Mouse (Mus musculus): ENCODE measurements around the gene Tcf7l2. TPM values are rescaled to one million over a fixed set of nuclear protein-coding genes. Genes with fewer than 3 reads are reported as not detected.

The Tcf7l2 gene
- polyA plus RNA-seq, 1 experiment: 45.3 TPM

DNA sequence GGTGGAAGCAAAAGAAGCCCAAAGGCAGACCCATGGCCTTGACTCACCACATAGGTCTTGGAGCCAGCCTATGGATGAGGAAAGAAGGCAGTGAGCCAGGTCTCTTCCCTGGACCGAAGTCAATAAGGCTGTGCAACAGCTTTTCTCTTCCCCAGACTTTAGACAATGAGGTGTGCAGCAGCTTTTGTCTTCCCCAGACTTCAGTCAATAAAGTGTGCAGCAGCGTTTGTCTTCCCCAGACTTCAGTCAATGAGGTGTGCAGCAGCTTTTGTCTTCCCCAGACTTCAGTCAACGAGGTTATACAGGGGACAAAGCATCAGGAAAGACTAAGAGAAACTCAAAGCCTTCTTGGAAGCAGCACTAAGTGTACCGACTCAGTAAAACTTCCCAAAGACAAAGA, 39.5 kb upstream of the Tcf7l2 start:
- Histone ChIP-seq H3K27me3 (ENCODE audit: control insufficient read depth, insufficient read depth, low read length) (no peaks in the 10 kb centered on the region), H3K36me3 (ENCODE audit: control insufficient read depth, insufficient read depth, low read length) (no peaks in the 10 kb centered on the region), H3K4me3 (ENCODE audit: low read depth, low read length) (no peak overlapping the region), H3K27ac (ENCODE audit: insufficient read depth, low read depth, low read length) (peak overlapping the region; percentile 99), H3K4me1 (ENCODE audit: control insufficient read depth, insufficient read depth, insufficient read length, low read length) (peaks cover 49% of the 10 kb centered on the region)
- TF ChIP-seq CTCF (IDR thresholded peaks at IDR 0.05; ENCODE audit: extremely low read depth, insufficient read length, insufficient replicate concordance, low read depth, low read length) (no peak), POLR2A (IDR thresholded peaks at IDR 0.05; ENCODE audit: low read depth, low read length) (no peak)
- WGBS: 81% methylated on average over 4 of the region's 4 CpGs

DNA sequence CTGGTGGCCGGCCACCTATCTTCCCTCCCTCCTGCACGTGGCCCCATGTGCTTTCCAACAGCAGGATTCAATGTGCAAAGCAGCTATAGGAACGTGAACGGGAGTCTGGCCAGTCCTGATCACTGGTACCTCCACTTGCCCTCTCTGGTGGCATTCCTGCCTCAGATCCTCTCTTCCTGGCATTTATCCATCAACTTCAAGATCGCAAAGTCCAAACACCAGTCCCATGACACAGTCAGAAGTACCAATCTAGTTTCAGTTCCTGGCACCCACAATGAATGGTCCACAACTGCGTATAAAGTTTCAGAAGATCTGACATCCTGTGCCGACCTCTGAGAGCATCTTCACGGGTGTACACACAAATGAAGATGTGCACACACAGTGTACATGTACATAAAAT, 38.9 kb upstream of the Tcf7l2 start:
- Histone ChIP-seq H3K36me3 (ENCODE audit: control insufficient read depth, insufficient read depth, low read length) (no peaks in the 10 kb centered on the region), H3K27me3 (ENCODE audit: control insufficient read depth, insufficient read depth, low read length) (no peaks in the 10 kb centered on the region), H3K4me1 (ENCODE audit: control insufficient read depth, insufficient read depth, insufficient read length, low read length) (peaks cover 49% of the 10 kb centered on the region), H3K27ac (ENCODE audit: insufficient read depth, low read depth, low read length) (peak overlapping the region; percentile 99), H3K4me3 (ENCODE audit: low read depth, low read length) (no peak overlapping the region)
- 55% methylated on average over 8 of the region's 8 CpGs for WGBS
- TF ChIP-seq POLR2A (IDR thresholded peaks at IDR 0.05; ENCODE audit: low read depth, low read length): no peak

DNA sequence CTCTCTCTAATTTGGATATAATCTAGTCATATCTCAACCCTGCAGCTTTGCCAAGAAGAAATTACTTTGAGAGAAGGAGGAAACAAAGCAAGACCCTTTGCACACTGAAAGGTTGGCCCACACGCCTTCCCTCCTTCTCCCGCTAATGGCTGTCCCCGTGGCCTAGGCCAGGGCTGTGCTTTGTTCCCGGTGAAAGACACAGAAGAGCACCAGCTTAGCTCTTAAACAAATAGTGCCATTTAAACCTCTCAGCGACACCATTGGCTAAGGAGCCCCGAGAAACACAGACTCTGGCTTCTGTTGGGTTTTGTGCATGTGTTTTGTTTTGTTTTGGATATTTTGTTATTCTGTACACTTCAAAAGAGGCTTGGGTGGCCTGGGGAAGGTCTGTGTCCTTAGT, 37.5 kb upstream of the Tcf7l2 start:
- TF ChIP-seq POLR2A (IDR thresholded peaks at IDR 0.05; ENCODE audit: low read depth, low read length): no peak
- TF ChIP-seq CTCF (IDR thresholded peaks at IDR 0.05; ENCODE audit: extremely low read depth, insufficient read length, insufficient replicate concordance, low read depth, low read length): no peak
- no peaks in the 10 kb centered on the region for H3K36me3 ChIP-seq (ENCODE audit: control insufficient read depth, insufficient read depth, low read length)
- 36% methylated on average over 6 of the region's 6 CpGs for WGBS
- H3K4me3 ChIP-seq (ENCODE audit: low read depth, low read length): no peak overlapping the region
- 0 out of 2 replicates have a peak overlapping the region, but pooled peaks have one; percentile 23 for H3K27ac ChIP-seq (ENCODE audit: insufficient read depth, low read depth, low read length)
- no peaks in the 10 kb centered on the region for H3K27me3 ChIP-seq (ENCODE audit: control insufficient read depth, insufficient read depth, low read length)
- H3K4me1 ChIP-seq (ENCODE audit: control insufficient read depth, insufficient read depth, insufficient read length, low read length): peaks cover 39% of the 10 kb centered on the region

DNA sequence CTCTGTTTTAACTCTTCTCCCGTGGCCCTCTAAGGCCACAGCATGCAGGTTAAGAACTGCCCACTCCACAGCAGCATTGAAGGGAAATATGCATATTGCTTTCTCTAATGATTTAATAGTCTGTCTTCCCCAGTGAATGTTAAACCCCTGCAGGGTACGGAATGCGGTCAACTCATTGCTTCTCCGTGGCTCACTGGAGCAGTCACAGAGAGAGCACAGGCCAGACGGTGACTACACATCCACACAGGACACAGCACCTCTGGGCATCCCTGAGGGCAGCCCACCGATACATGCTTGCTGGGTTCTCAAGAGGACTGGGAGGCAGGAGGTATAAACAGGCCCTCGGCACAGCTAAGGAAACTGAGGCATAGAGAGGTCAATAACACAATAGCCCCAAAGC, 35.3 kb upstream of the Tcf7l2 start:
- Histone ChIP-seq H3K27me3 (ENCODE audit: control insufficient read depth, insufficient read depth, low read length) (no peaks in the 10 kb centered on the region), H3K27ac (ENCODE audit: insufficient read depth, low read depth, low read length) (no peak overlapping the region)

DNA sequence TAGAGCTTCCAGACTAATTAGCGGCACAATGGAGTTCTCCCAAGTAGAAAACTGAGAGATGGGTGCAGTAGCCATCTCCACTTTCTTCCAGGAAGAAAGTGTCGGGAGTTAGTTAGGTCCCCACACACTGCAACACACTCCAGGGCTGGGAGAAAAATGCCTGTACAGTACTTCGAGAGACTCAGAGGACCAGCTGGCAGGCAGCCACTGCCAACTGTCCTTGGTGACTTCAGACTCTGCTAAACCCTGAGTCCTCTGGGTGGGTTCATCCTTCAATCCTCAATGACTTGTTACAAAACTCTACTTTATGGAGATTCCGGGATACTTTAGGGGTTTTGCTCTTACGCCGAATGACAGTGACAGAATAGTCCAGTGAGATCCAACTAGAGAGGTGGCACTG, 34.8 kb upstream of the Tcf7l2 start:
- Histone ChIP-seq H3K36me3 (ENCODE audit: control insufficient read depth, insufficient read depth, low read length) (no peaks in the 10 kb centered on the region), H3K27me3 (ENCODE audit: control insufficient read depth, insufficient read depth, low read length) (no peaks in the 10 kb centered on the region), H3K27ac (ENCODE audit: insufficient read depth, low read depth, low read length) (no peak overlapping the region), H3K4me1 (ENCODE audit: control insufficient read depth, insufficient read depth, insufficient read length, low read length) (peaks cover 19% of the 10 kb centered on the region), H3K4me3 (ENCODE audit: low read depth, low read length) (no peak overlapping the region)
- TF ChIP-seq CTCF (IDR thresholded peaks at IDR 0.05; ENCODE audit: extremely low read depth, insufficient read length, insufficient replicate concordance, low read depth, low read length) (no peak), POLR2A (IDR thresholded peaks at IDR 0.05; ENCODE audit: low read depth, low read length) (no peak)
- WGBS: 80% methylated on average over 6 of the region's 6 CpGs

More for the DNA sequence above, 35.3 kb upstream of the Tcf7l2 start:
- TF ChIP-seq POLR2A (IDR thresholded peaks at IDR 0.05; ENCODE audit: low read depth, low read length) (no peak), CTCF (IDR thresholded peaks at IDR 0.05; ENCODE audit: extremely low read depth, insufficient read length, insufficient replicate concordance, low read depth, low read length) (no peak)
- no peaks in the 10 kb centered on the region for H3K36me3 ChIP-seq (ENCODE audit: control insufficient read depth, insufficient read depth, low read length)
- H3K4me3 ChIP-seq (ENCODE audit: low read depth, low read length): no peak overlapping the region
- peaks cover 24% of the 10 kb centered on the region for H3K4me1 ChIP-seq (ENCODE audit: control insufficient read depth, insufficient read depth, insufficient read length, low read length)
- 93% methylated on average over 7 of the region's 7 CpGs for WGBS

DNA sequence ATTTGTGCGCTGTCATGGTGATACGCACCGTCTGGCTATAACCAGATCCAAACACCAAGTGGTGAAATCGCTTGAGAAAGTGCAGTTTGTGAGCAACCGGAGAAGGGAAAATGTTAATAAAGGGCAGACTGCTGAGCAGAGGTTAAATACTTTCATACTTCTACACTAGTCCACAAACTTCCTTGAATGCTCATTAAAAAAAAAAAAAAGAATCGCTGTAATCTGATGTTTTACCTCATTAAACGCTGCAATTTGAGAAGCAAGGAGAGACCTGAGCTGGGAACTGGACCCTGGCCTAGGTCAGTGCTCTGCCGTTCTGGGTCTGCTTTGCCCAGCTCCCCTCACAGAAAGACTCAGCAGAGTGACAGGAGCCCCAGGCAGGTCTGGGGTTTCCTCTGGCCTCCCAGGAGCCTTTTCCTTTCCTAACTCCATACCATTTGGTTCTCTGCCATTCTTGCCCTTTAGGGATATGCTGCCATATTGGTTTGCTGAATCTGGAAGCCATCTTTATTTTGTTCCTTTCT, 33.5 kb upstream of the Tcf7l2 start:
- Histone ChIP-seq H3K4me1 (ENCODE audit: control insufficient read depth, insufficient read depth, insufficient read length, low read length) (peaks cover 9% of the 10 kb centered on the region), H3K4me3 (ENCODE audit: low read depth, low read length) (no peak overlapping the region), H3K27ac (ENCODE audit: insufficient read depth, low read depth, low read length) (no peak overlapping the region), H3K27me3 (ENCODE audit: control insufficient read depth, insufficient read depth, low read length) (no peaks in the 10 kb centered on the region), H3K36me3 (ENCODE audit: control insufficient read depth, insufficient read depth, low read length) (no peaks in the 10 kb centered on the region)
- WGBS: 95% methylated on average over 8 of the region's 8 CpGs
- TF ChIP-seq CTCF (IDR thresholded peaks at IDR 0.05; ENCODE audit: extremely low read depth, insufficient read length, insufficient replicate concordance, low read depth, low read length): no peak
- no peak for TF ChIP-seq POLR2A (IDR thresholded peaks at IDR 0.05; ENCODE audit: low read depth, low read length)

DNA sequence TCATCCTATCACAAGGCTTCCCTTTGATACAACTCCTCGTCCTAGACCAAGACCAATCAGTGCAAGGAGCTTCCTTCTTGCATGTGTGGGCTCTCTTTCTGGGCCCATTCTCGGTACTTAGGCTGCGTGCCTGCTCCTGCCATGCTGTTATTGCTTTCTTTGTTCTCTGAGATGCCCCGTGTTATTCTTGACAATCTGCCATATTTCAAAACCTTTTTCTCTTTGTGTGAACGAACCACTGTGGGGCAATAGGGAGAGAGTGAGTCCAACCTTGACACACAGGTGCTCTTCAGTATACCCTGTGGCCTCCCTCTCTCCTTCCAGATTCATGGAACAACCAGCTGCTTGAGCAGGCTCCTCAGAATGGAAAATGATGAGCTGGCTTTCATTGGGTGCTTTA, 30.8 kb upstream of the Tcf7l2 start:
- no peak overlapping the region for H3K4me3 ChIP-seq (ENCODE audit: low read depth, low read length)
- H3K36me3 ChIP-seq (ENCODE audit: control insufficient read depth, insufficient read depth, low read length): no peaks in the 10 kb centered on the region
- no peak overlapping the region for H3K27ac ChIP-seq (ENCODE audit: insufficient read depth, low read depth, low read length)
- H3K27me3 ChIP-seq (ENCODE audit: control insufficient read depth, insufficient read depth, low read length): no peaks in the 10 kb centered on the region
- peaks cover 3% of the 10 kb centered on the region; the same call in 1 of the 2 replicates for H3K4me1 ChIP-seq (ENCODE audit: control insufficient read depth, insufficient read depth, insufficient read length, low read length)
- 87% methylated on average over 5 of the region's 5 CpGs for WGBS
- TF ChIP-seq POLR2A (IDR thresholded peaks at IDR 0.05; ENCODE audit: low read depth, low read length) (no peak), CTCF (IDR thresholded peaks at IDR 0.05; ENCODE audit: extremely low read depth, insufficient read length, insufficient replicate concordance, low read depth, low read length) (no peak)
